Mouse (Mus musculus) cerebellum, postnatal 14 days (tissue): ENCODE results near the gene Aacs.
"Not testable (repeated sequence)": the region's sequence is repeated elsewhere in the genome, so short reads cannot be mapped to it uniquely, and the experiment has no call there.

ENCODE experiments used
- DNase-seq, 2 experiments: peaks; one replicate each; pipeline ENCODE4 v3.0.0; 2021; ENCODE audit warnings: mixed read lengths in 2 of 2

Gene Aacs

DNA sequence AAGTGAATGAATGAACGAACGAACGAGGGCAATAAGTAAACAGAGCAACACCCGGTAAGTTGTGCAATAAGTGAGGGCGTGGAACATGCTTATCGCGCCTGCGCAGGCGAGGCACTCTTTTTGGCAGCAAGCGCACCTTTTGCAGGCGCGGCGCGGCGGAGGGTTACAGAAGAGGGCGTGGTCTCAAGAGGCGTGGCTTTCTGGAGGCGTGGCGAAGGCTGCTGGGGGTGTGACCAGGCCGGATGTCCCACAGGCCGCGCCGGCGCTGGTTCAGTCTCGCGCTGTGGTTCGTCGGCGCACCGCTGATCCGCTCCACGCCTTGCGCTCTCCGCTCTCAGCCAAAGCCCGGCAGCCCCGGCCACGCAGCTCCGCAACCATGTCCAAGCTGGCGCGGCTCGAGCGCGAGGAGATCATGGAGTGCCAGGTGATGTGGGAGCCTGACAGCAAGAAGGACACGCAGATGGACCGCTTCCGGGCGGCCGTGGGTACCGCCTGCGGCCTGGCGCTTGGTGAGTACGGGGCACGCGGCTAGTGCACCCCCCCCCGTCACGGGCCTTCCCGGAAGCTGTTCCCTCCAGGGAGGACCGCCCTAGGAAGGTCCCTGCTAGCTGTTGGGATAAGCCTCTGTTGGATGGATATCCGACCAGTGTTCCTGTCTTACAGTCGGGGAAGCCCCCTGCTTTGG lies at the start of gene Aacs:
TSS of gene Aacs (plus strand) at position 214 of the 685 bp plus-strand sequence.
- DNase-seq, result peak; percentile 98 to 99

DNA sequence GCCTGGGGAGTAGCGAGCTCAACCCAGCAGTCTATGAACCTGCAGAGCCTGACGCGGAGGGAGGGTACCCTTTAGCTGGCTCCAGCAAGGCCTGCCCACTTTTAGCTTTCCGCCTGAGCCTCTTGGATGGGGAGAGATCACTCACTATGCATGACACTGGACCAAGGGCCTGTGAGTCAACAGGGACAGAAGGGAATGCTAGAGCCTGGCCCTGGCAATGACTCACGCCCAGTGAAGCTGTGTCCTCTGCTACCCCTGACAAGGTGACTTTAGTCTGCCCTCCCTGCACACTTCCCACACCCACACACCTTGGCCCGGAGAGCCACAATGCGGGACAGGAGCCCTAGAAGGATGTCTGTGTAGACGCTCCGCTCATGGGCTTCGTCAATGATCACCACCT lies 49.3 kb upstream of the Aacs start:
- no peak for DNase-seq

- not testable (repeated sequence) for DNase-seq
Measured at GRCm38 (mm10) chr5:125432324-125432723, 43.3 kb upstream of the Aacs start.

DNA sequence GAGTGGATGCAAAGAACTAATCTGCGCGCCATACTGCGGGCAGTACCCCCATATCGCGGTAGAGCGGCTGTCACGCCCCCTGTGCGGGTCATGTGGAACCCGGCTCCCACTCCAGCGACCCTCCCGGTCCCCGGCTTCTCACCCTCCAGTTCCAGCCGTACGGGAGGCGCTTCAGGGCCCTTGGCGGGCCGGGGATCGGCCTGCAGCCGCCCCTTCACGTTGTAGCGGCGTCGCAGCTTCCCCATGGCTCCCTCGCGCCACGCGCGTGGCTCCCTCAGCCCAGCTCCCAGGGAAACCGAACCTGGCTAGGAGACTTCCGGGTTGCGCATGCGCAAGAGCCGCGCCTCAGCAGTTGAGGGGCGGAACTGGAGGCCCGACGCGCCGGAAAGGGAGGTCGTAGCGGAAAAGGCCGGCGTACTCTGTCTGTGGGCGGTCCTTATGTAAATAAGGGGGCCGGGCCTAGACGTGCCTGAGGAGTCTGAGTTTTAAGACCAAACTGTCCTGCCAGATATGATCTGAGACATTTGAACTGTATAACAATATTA lies 41.7 kb upstream of the Aacs start, which contains the start of gene Dhx37:
TSS of gene Dhx37 (minus strand) at position 329 of the 545 bp plus-strand sequence.
- DNase-seq, result peak; percentile 95 to 96

- peak in 1 of 2 experiments; percentile 51 for DNase-seq
Measured at GRCm38 (mm10) chr5:125434347-125434746, 41.3 kb upstream of the Aacs start.

- DNase-seq, result peak in 1 of 2 experiments; percentile 33
Measured at GRCm38 (mm10) chr5:125440583-125441233, 34.9 kb upstream of the Aacs start.

- DNase-seq, result peak; percentile 73 to 78
Measured at GRCm38 (mm10) chr5:125441234-125442114, 34.1 kb upstream of the Aacs start, which contains the start of gene Bri3bp. TSS of gene Bri3bp (plus strand) at chr5:125441568.

DNA sequence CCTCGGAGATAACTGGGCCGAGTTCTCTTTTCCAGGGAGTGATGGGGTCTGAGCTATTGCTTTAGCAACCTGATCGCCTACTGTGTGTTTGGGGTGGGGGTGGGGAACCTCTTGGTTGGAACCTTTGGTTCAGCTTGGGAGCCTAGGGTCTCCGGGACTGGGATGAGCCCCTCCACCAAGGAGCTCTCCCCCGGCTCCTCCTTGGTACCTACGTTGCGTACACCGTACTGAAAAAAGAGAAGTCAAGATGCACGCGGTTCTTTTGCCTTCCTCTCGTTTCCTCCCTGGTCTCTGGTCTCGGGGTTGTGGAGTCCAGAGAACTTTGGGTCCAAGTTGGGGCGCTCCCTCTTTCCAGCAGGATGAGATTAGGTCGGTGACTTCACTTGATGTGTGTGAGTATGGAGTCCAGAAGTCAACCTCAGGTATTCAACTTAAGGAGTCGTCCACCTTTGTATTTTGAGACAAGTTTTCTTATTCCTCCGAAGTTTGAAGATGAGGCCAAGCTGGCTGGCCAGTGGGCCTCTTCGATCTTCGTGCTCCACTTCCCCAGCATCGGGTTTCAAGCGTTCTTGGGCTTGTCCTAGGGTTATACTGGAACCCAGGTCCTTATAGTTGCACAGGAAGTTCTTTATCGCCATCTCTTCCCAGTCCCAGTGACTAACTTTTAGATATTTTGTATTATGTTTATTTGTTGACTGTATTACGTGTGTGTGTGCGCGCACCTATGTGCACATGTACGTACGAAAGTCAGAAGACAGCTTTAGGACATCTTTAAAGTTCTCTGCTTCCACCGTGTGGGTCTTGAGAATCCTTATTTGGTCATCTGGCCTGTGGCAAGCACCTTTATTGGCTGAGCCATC lies 33.2 kb upstream of the Aacs start:
- no peak for DNase-seq

DNA sequence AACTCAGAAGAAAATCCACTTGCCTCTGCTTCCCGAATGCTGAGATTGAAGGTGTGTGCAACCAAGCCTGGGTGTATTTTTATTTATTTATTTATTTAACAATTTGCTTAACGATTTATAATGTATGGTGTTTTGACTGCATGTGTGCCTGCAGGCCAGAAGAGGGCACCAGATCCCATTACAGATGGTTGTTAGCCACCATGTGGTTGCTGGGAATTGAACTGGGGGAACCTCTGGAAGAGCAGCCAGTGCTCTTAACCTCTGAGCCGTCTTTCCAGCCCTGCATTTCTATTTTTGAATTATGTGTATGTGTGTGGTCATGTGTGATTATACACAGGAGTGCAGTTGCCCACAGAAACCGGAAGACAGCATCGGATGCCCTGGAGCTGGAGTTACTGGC lies 32.3 kb upstream of the Aacs start:
- no peak for DNase-seq

DNA sequence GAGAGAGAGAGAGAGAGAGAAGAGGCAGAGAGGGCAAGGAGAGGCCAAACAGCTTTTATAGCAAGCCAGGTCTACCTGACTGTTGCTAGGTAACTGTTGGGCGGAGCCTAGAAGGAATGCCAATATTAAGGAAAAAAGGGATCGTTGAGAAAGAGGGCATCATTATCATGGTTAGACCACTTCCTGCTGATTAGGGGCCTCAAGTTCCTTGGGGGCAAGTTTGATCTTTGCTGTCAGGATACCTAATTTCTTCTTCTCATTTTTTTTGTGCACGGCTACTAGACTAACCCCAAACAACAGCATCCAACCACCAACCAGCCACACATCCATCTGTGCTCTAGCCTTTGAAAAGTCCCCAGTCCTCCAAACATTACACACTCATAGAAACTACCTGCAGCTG lies 31.7 kb upstream of the Aacs start:
- DNase-seq, result no peak

DNA sequence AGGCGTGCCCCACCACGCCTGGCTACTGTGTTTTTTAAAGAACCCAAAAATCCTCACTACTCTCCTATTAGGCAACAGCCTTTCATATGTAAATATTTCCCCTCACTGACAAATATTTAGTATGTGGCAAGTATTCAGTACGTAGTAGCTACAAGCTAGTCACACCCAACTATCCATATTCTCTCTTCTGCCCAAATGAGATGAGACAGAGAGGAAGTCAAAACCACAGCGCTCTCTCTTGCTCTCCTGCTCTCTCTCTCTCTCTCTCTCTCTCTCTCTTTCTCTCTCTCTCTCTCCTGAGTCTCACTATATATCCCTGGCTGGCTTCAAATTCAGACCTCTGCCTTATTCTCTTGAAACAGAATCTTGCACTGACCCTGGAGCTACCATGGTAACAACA lies 31.1 kb upstream of the Aacs start:
- DNase-seq, result no peak

GRCm38 (mm10) chr5:125446344-125446743 lies 29.3 kb upstream of the Aacs start:
- DNase-seq, result no peak

- DNase-seq, result no peak
Measured at GRCm38 (mm10) chr5:125448026-125448425, 27.6 kb upstream of the Aacs start.

GRCm38 (mm10) chr5:125448631-125449030 lies 27.0 kb upstream of the Aacs start:
- DNase-seq, result no peak

DNA sequence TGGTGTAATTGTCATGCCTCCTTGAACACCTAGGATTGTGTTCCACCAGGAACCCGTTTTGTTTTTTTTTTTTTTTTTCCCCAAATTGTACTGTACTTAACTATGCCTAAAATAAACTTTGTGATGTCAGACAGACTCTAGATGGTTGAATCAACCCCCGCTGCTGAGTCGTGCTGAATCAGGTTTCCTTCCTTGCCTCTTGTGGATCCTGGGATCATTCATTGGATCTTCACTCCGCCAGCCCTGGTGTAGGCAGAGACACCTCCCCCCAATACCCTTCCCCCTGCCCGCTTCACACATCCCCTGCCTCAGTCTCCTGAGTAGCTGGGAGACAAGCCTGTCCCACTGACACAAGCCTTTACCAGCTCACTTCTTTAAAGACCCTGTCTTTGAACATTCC lies 26.3 kb upstream of the Aacs start:
- DNase-seq, result no peak

DNA sequence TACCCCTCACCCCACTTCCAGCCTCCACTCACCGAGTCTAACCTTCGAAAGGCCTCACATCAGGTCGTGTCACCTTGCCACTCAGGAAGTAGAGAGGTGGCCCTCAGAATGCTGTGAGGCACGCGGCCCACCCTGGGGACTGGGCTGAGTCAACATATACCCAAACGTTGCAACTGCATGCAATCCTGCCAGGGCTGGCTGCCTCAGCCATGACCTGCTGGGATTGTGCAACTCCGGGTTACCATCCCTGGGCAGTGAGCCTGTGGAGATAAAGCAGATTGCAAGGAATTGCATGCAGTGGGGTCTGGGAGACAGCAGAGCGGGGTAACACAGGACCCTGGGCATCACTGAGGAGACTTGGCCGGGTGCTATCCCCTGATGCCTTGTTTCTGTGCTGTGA lies 23.0 kb upstream of the Aacs start:
- DNase-seq, result no peak

- no peak for DNase-seq
Measured at GRCm38 (mm10) chr5:125456100-125456499, 19.5 kb upstream of the Aacs start.

DNA sequence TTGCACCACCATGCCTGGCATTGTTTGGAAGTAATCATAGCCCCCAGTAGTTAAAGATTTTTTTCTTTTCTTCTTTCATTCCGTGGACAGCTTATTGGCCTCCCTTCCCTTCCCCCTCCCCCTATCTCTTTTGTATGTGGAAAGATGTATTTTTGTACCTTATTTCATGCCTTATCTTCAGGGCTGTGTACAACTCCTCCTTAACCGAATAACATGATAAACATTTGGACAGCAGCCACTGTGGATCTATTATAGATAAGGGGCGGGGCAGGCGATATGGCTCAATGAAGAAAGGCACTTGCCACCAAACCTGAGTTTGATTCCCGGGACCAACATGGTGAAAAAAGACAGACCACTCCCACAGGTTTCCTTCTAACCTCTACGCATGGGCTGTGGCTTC lies 18.1 kb upstream of the Aacs start:
- DNase-seq, result no peak

DNA sequence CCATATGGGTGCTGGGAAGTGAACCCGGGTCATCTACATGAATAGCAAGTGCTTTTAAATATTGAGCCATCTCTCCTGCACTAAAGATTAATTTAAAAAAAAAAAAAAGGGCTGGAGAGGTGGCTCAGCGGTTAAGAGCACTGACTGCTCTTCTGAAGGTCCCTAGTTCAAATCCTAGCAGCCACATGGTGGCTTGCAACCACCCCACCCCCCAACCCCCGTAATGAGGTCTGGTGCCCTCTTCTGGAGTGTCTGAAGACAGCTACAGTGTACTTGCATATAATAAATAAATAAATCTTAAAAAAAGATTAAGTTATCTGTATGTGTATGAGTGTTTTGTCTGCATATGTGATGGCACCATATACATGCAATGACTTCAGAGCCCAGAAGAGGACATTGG lies 15.0 kb upstream of the Aacs start:
- DNase-seq, result no peak

DNA sequence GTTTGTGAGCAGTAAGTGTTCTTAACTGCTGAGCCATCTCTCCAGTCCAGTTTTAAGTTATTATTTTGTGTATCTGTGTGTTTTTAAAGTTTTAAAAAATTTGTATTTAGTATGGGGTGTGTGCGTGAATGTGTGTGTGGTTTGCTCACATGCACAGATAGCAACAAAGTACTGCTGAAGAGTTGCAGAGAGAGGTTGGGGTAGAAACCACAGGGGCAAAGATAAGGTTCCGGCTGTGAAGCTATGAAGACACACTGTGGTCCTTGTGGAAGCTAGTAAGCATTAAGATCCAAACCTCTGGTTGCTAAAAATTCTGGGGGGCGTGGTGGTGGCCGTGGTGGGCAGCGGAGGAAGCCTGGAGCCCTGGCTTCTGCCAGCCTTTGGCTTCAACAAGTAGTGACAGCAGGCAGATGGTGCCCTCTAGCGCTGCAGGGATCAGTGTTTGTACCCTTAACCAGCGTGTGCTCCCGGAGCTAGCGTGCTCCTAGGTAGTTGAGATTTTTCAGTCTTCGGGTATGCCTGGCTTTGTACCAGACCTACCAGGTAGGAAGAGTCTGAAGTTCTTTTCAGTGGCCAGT lies 13.7 kb upstream of the Aacs start:
- peak; percentile 59 to 64 for DNase-seq

- no peak for DNase-seq
Measured at GRCm38 (mm10) chr5:125465192-125465591, 10.4 kb upstream of the Aacs start.

GRCm38 (mm10) chr5:125465701-125466106 lies 9.9 kb upstream of the Aacs start:
- peak; percentile 95 to 96 for DNase-seq
